Mouse (Mus musculus): ENCODE results near the gene Tmeff1.

Gene Tmeff1

GRCm38 (mm10) chr4:48576361-48576760, 8.6 kb upstream of the Tmeff1 start:
- DNase-seq (ENCODE audit: low spot score): no peak

GRCm38 (mm10) chr4:48577831-48578230, 7.1 kb upstream of the Tmeff1 start:
- DNase-seq (ENCODE audit: low spot score): no peak

- no peak for DNase-seq (ENCODE audit: low spot score)
These were observed 6.6 kb upstream of the Tmeff1 start for GRCm38 (mm10) chr4:48578399-48578798.

GRCm38 (mm10) chr4:48579475-48580110, 5.4 kb upstream of the Tmeff1 start:
- DNase-seq (ENCODE audit: low spot score): no peak

- DNase-seq (ENCODE audit: low spot score): no peak
These were observed 3.8 kb upstream of the Tmeff1 start for GRCm38 (mm10) chr4:48581201-48581600.

- DNase-seq (ENCODE audit: low spot score): no peak
These were observed 3.0 kb upstream of the Tmeff1 start for GRCm38 (mm10) chr4:48581993-48582392.

- no peak for DNase-seq (ENCODE audit: low spot score)
These were observed 2.0 kb upstream of the Tmeff1 start for GRCm38 (mm10) chr4:48582941-48583340.

- DNase-seq (ENCODE audit: low spot score): peak; percentile 24
These were observed 496 bp downstream of the Tmeff1 start for GRCm38 (mm10) chr4:48585241-48586098.

GRCm38 (mm10) chr4:48586099-48586821, 1.3 kb downstream of the Tmeff1 start:
- DNase-seq (ENCODE audit: low spot score): peak; percentile 18

GRCm38 (mm10) chr4:48587526-48587925, 2.6 kb downstream of the Tmeff1 start:
- DNase-seq (ENCODE audit: low spot score): no peak

GRCm38 (mm10) chr4:48588576-48588975, 3.6 kb downstream of the Tmeff1 start:
- no peak for DNase-seq (ENCODE audit: low spot score)

- DNase-seq (ENCODE audit: low spot score): no peak
These were observed 5.9 kb downstream of the Tmeff1 start for GRCm38 (mm10) chr4:48590862-48591261.

GRCm38 (mm10) chr4:48591390-48591789, 6.4 kb downstream of the Tmeff1 start:
- DNase-seq (ENCODE audit: low spot score): no peak

GRCm38 (mm10) chr4:48592328-48592727, 7.4 kb downstream of the Tmeff1 start:
- DNase-seq (ENCODE audit: low spot score): no peak

GRCm38 (mm10) chr4:48592844-48593243, 7.9 kb downstream of the Tmeff1 start:
- no peak for DNase-seq (ENCODE audit: low spot score)

GRCm38 (mm10) chr4:48596111-48596510, 11.1 kb downstream of the Tmeff1 start:
- no peak for DNase-seq (ENCODE audit: low spot score)

GRCm38 (mm10) chr4:48605650-48606049, 20.7 kb downstream of the Tmeff1 start:
- DNase-seq (ENCODE audit: low spot score): no peak

GRCm38 (mm10) chr4:48609485-48609884, 24.5 kb downstream of the Tmeff1 start:
- no peak for DNase-seq (ENCODE audit: low spot score)

GRCm38 (mm10) chr4:48610251-48610650, 25.3 kb downstream of the Tmeff1 start:
- no peak for DNase-seq (ENCODE audit: low spot score)

- no peak for DNase-seq (ENCODE audit: low spot score)
These were observed 30.5 kb downstream of the Tmeff1 start for GRCm38 (mm10) chr4:48615483-48615882.

GRCm38 (mm10) chr4:48617201-48617600, 32.2 kb downstream of the Tmeff1 start:
- DNase-seq (ENCODE audit: low spot score): no peak

- no peak for DNase-seq (ENCODE audit: low spot score)
These were observed 35.1 kb downstream of the Tmeff1 start for GRCm38 (mm10) chr4:48620121-48620520.

- no peak for DNase-seq (ENCODE audit: low spot score)
These were observed 37.3 kb downstream of the Tmeff1 start for GRCm38 (mm10) chr4:48622246-48622645.
